8 mouse cellular contexts compared by ENCODE assay signal in genomic region chr7:84690101-84690509, GRCm38 (mm10). TPM values are rescaled to one million over a fixed set of nuclear protein-coding genes. Genes with fewer than 3 reads are reported as not detected.
A peak's percentile ranks its signal among the peaks of the same experiment; 100 is the strongest.
DNase-seq lines count a peak whose midpoint lies in the region; ATAC-seq and TF ChIP-seq lines count a peak whose summit lies in the region.

No protein-coding gene starts in this region.

- 5% methylated on average over 19 of the region's 19 CpGs for WGBS in lung, embryonic 14.5 days
- 4% methylated on average over 19 of the region's 19 CpGs for WGBS in embryonic facial prominence, embryonic 15.5 days
- WGBS in intestine, postnatal 0 days, result 3% methylated on average over 19 of the region's 19 CpGs
- 4% methylated on average over 19 of the region's 19 CpGs for WGBS in neural tube, embryonic 15.5 days

- H3K4me3 ChIP-seq in lung, embryonic 14.5 days (ENCODE audit: low read depth, low read length), result peak overlapping the region; percentile 76
- peak overlapping the region; percentile 92 for H3K4me3 ChIP-seq in embryonic facial prominence, embryonic 15.5 days (replicated peaks)
- H3K4me3 ChIP-seq in intestine, postnatal 0 days (ENCODE audit: low read depth, low read length), result peak overlapping the region; percentile 97
- peak overlapping the region; percentile 69 for H3K4me3 ChIP-seq in neural tube, embryonic 15.5 days (replicated peaks)

- no peak for TF ChIP-seq CTCF in lung, embryonic 14.5 days (IDR thresholded peaks at IDR 0.05; ENCODE audit: low read depth)
- no peak for TF ChIP-seq CTCF in intestine, postnatal 0 days (IDR thresholded peaks at IDR 0.05; ENCODE audit: low read depth)

- H3K36me3 ChIP-seq in lung, embryonic 14.5 days (ENCODE audit: insufficient read depth), result no peaks in the 10 kb centered on the region
- no peaks in the 10 kb centered on the region for H3K36me3 ChIP-seq in embryonic facial prominence, embryonic 15.5 days
- H3K36me3 ChIP-seq in intestine, postnatal 0 days (ENCODE audit: control insufficient read depth, insufficient read depth), result no peaks in the 10 kb centered on the region
- H3K36me3 ChIP-seq in neural tube, embryonic 15.5 days, result no peaks in the 10 kb centered on the region

- no peak for DNase-seq in lung, embryonic 14.5 days
- DNase-seq in lung, postnatal 14 days, result no peak
- DNase-seq in layer of hippocampus, postnatal 25 days (ENCODE audit: extremely low spot score in 1 of 2, low spot score in 1 of 2), result no peak
- no peak for DNase-seq in right cerebral cortex, postnatal 4 days

- H3K4me2 ChIP-seq in lung, embryonic 14.5 days, result peak overlapping the region; percentile 83
- peak overlapping the region; percentile 88 for H3K4me2 ChIP-seq in embryonic facial prominence, embryonic 15.5 days (replicated peaks)
- H3K4me2 ChIP-seq in intestine, postnatal 0 days (replicated peaks; ENCODE audit: low read depth), result peak overlapping the region; percentile 86
- peak overlapping the region; percentile 82 for H3K4me2 ChIP-seq in neural tube, embryonic 15.5 days

- H3K27ac ChIP-seq in lung, embryonic 14.5 days (ENCODE audit: low read depth), result no peak overlapping the region
- H3K27ac ChIP-seq in embryonic facial prominence, embryonic 15.5 days (replicated peaks), result no peak overlapping the region
- H3K27ac ChIP-seq in intestine, postnatal 0 days (ENCODE audit: low read depth, low read length), result no peak overlapping the region
- no peak overlapping the region for H3K27ac ChIP-seq in neural tube, embryonic 15.5 days (replicated peaks)

- peak overlapping the region; percentile 40 for H3K9ac ChIP-seq in lung, embryonic 14.5 days
- H3K9ac ChIP-seq in embryonic facial prominence, embryonic 15.5 days, result 0 out of 2 replicates have a peak overlapping the region, but pooled peaks have one; percentile 23
- H3K9ac ChIP-seq in intestine, postnatal 0 days (ENCODE audit: low read depth, low read length), result peak overlapping the region; percentile 43
- H3K9ac ChIP-seq in neural tube, embryonic 15.5 days (replicated peaks), result peak overlapping the region; percentile 61

- no peaks in the 10 kb centered on the region for H3K9me3 ChIP-seq in lung, embryonic 14.5 days (ENCODE audit: low read depth, low read length)
- H3K9me3 ChIP-seq in embryonic facial prominence, embryonic 15.5 days (replicated peaks), result no peaks in the 10 kb centered on the region
- H3K9me3 ChIP-seq in intestine, postnatal 0 days (ENCODE audit: control insufficient read depth), result no peaks in the 10 kb centered on the region
- no peaks in the 10 kb centered on the region for H3K9me3 ChIP-seq in neural tube, embryonic 15.5 days (replicated peaks)

- no peak for ATAC-seq in lung, embryonic 14.5 days (ENCODE audit: insufficient read depth)
- ATAC-seq in embryonic facial prominence, embryonic 15.5 days (ENCODE audit: insufficient number of reproducible peaks, low FRiP score, low TSS enrichment, low read depth), result no peak; the same call in 1 of the 2 replicates
- no peak; the same call in 1 of the 2 replicates for ATAC-seq in intestine, postnatal 0 days
- peak; percentile 88 for ATAC-seq in neural tube, embryonic 15.5 days (ENCODE audit: low FRiP score)
- ATAC-seq in frontal cortex, adult (ENCODE audit: low TSS enrichment), result no peak; the same call in 1 of the 2 replicates

- 0 out of 2 replicates have a peak, but pooled peaks cover 4% of the 10 kb centered on the region for H3K4me1 ChIP-seq in lung, embryonic 14.5 days (ENCODE audit: insufficient read depth)
- peaks cover 6% of the 10 kb centered on the region; the same call in 1 of the 2 replicates for H3K4me1 ChIP-seq in embryonic facial prominence, embryonic 15.5 days
- peaks cover 4% of the 10 kb centered on the region; the same call in 1 of the 2 replicates for H3K4me1 ChIP-seq in intestine, postnatal 0 days (replicated peaks; ENCODE audit: control insufficient read depth, insufficient read depth, low read length)
- H3K4me1 ChIP-seq in neural tube, embryonic 15.5 days, result peaks cover 8% of the 10 kb centered on the region

- H3K27me3 ChIP-seq in lung, embryonic 14.5 days (ENCODE audit: insufficient read depth, low read length), result no peaks in the 10 kb centered on the region
- no peaks in the 10 kb centered on the region for H3K27me3 ChIP-seq in embryonic facial prominence, embryonic 15.5 days
- H3K27me3 ChIP-seq in intestine, postnatal 0 days (replicated peaks; ENCODE audit: control insufficient read depth, insufficient read depth, low read length), result no peaks in the 10 kb centered on the region
- H3K27me3 ChIP-seq in neural tube, embryonic 15.5 days (replicated peaks), result no peaks in the 10 kb centered on the region

RNA-seq across cellular contexts. Expression of gene Zfand6, which starts 0.3 kb away (rescaled TPM):
- 148 and 160 TPM in 2 replicates for polyA plus RNA-seq in lung, embryonic 14.5 days (2014; fragmentation: Nextera tagmentation; extraction: Ambion mirVana)
- polyA plus RNA-seq in embryonic facial prominence, embryonic 15.5 days (2015; fragmentation: Nextera tagmentation; extraction: Ambion mirVana), result 157 and 158 TPM in 2 replicates
- polyA plus RNA-seq in intestine, postnatal 0 days (2015; fragmentation: Nextera tagmentation; extraction: Ambion mirVana), result 178 and 188 TPM in 2 replicates
- 212 and 217 TPM in 2 replicates for polyA plus RNA-seq in neural tube, embryonic 15.5 days (2015; fragmentation: Nextera tagmentation; extraction: Ambion mirVana)
- 10 to 100 TPM; 74.4 to 78.4 TPM for total RNA-seq in layer of hippocampus, postnatal 25 days (2021)
